Mouse (Mus musculus) thymus, postnatal 25 days (tissue): Measurements from ENCODE around the gene Arl2bp.

Experiments used
- DNase-seq: peaks from one replicate; pipeline ENCODE4 v3.0.0; 2022

Gene Arl2bp

DNA sequence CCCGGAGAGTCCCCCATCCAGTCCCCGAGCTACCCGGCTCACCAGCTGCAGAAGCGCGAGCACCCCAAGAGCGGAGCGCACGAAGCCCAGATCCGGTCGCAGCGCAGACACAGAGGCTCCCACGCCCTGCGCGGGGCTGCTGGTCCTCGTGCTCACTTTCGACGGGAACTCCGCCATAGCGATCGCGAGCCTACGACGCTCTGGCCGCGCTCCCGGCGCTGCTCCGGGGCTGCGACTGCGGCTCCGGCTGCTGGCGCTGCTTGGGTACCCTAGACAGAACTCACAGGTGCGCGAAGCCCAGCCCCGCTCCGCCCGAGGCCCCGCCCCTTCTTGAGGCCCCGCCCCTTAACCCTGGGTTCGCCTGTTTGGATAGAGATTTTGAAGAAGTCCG lies 29.6 kb downstream of the Arl2bp start, which contains the start of gene Pllp:
Gene Pllp, minus strand, starts transcription at position 285 of the 391 bp plus-strand sequence.
- DNase-seq = peak; percentile 26

DNA sequence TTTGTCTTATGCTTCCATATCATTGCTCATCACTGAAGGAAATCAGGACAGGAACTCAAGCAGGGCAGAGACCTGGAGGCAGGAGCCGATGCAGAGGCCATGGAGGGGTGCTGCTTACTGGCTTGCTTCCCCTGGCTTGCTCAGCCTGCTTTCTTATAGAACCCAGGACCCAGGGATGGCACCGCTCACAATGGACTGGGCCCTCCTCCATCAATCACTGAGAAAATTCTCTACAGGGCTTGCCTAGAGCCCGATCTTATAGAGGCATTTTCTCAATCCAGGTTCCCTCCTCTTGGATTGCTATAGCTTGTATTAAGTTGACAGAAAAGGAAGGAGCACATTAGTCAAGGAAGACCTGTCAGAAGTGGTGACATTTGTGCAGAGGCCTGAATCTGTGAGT lies 30.2 kb downstream of the Arl2bp start:
- DNase-seq = no peak

DNA sequence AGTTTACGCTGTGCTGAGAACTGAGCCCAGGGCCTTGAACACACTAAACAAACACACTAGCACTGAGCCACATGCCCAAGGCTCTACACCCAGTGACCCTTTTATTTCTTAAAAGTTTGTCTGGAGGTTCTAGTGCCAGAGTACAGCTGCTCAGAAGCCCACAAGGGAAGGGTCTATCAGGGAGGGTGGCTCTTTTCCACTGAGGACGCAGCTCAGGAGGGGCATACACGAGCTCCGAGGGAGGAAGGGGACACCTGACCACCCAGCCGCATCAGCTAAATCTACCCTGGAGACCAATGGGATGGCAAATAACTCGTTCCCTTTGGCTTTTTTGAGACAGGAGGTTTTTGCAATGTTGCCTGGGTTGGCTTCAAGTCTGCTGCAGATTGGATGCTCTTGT lies 31.6 kb downstream of the Arl2bp start:
- no peak for DNase-seq

DNA sequence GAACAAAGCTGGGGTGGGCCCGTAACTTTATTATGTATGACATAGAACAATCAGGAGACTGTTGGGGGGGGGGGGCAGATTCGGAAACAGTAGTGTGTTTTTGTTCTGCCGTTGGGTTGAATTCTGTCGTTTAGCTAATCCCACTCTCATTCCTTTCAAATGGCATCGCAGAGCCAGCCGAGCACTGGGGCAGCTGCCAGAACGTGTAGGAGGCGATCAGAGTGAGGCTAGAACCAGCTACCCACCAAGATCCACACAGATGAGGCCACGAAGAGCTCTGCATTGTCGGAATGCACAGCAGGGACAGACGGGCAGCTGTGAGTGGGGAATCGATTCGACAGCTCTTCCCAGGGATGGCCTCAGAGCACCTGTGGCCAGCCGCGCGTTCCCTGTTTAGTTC lies 33.0 kb downstream of the Arl2bp start:
- no peak for DNase-seq

DNA sequence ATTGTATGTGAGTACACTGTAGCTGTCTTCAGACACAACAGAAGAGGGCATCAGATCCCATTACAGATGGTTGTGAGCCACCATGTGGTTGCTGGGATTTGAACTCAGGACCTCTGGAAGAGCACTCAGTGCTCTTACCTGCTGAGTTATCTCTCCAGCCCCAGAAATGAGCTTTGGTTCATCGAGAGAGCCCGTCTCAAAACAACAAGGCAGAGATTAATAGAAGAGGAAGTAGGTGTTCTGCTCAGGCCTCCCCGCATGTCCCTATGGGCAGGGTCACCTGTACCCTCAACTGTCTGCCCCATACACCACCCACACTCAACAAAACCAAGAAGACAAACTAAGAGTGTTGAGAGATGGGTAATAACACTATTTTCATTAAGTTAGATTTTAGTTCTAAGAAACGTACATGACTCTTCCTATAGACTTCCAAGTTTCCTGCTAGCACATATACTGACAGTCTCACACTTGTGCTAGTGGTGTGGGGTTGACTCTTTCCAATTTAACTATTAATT lies 34.1 kb downstream of the Arl2bp start:
- DNase-seq = no peak

DNA sequence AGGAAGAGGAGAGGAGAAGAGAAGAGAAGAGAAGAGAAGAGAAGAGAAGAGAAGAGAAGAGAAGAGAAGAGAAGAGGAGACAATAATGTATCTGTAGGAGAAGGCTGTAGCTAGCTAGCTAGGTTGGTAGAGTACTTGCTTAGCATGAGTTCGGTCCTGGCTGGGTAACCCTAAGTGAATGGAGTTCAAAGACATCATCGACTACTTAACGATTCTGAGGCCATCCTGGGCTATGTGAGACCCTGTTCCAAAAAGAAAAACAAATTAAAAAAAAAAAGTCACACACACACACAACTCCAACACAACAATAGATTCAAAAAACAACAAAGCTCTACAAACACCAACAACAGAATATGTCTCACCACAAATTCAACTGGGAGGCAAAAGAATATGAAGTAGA lies 35.8 kb downstream of the Arl2bp start:
- no peak for DNase-seq

DNA sequence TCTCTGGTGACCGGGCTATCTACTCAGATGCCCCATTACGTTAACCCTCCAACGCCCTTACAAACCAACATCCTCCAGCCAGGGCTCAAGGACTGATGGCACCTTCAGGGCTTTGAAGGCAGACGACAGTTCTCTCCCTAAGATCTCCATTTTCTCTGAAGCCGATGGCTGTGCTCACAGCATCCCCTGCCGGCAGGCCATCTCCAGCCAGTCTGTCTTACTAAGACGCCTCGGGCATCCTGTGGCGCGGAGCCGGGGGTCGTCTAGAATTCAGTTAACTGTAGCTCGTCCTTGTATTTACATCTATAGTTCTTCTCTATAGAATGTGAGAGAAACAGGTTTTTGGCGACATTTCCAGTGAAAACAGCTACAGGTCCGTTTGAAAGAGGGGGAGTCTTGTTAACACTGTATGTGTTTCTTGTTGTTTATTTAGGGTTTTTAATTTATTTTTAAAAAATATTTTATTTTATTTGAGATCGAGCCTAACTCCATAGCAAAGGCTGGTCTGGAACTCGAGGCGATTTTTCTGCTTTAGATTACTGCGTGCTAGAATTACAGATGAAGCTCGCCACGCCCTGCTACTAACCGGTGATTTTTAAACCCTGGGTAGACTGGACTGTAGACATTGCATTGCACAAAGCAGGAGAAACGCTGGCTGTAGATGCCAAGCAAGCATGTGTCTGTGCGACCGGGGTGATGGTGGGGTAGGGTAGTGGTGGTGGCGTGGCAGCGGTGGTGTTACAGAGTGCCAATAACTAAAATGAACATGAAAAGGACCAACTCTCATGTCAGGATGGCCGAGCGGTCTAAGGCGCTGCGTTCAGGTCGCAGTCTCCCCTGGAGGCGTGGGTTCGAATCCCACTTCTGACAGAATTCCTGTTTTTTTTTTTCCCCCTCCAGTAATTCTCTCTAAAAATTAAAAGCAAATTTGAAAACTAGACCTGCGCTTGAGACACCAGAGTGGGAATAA lies 36.7 kb downstream of the Arl2bp start:
- DNase-seq = peak; percentile 83

DNA sequence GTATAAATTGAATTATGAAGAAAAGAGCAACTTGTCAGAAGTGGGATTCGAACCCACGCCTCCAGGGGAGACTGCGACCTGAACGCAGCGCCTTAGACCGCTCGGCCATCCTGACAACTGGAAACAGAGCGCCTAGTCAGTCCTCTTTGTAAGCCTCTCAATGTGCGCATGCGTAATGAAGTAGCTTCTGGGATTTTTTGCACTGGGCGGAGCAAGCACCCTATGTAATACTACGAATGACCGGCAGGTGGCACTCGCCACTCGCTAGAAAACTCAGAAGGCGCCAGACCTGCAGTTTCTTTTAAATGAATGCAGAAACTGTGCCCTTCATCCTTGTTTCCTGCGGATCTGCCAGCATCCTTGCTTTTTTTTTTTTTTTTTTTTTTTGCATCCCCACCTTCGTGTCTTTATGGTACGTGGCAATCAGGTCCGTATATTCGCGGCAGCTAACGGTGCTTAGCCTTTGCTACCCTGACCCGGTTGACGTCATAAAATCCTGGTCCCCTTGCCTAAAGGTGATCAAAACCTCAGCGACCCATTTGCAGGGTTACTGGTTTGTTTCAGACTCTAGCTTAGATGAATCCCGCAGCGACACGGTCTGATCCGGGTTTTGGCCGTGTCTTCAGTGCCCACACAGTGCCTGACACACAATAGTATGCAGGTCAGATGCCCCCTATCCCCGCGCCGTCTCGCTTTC lies 37.7 kb downstream of the Arl2bp start:
- peak; percentile 98 for DNase-seq

DNA sequence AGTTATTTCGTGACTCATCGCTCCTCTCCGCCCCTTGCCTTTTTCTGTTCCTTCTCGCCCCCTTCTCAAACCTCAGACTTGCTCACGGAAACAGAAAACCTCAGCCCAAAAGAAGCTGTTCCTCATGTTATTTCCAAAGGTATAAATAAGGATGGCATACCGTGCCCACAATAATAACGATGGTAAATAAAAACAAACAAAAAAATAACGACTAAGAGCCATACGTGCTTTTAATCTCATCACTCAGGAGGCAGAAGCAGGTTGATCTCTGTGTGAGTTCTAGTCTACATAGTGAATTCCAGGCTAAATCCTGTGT lies 38.2 kb downstream of the Arl2bp start:
- DNase-seq = no peak

DNA sequence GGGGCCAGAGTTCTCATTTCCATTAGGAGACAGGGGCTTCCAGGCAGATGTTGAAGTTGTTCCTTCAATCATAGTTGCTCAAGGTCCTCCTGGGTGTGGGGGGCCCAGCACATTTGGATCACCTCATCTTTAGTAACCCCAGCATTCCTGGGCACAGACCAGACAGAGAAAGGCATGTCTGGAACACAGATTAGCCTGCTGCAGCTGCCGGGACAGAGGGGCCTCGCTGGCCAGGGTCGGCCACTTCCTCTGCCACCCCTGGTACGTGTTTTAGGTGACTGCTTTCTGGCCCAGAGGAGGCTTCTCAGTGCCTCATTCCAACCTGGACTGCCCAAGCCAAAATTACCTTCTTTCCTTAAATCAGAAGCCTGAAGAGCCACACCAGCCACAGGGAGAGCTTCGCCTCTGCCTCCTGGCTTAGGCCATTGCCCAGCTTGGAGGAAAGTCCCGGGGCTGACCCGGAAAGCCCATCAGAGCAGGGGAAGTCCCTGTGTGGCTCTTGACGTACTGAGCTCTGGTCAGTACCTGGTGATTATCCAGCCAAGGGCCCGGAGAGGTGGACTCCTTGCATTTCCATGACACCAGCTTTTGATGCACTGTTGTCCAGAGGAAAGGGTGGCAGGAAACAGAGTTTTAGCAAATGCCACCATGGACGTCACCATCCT lies 39.3 kb downstream of the Arl2bp start:
- DNase-seq = no peak

DNA sequence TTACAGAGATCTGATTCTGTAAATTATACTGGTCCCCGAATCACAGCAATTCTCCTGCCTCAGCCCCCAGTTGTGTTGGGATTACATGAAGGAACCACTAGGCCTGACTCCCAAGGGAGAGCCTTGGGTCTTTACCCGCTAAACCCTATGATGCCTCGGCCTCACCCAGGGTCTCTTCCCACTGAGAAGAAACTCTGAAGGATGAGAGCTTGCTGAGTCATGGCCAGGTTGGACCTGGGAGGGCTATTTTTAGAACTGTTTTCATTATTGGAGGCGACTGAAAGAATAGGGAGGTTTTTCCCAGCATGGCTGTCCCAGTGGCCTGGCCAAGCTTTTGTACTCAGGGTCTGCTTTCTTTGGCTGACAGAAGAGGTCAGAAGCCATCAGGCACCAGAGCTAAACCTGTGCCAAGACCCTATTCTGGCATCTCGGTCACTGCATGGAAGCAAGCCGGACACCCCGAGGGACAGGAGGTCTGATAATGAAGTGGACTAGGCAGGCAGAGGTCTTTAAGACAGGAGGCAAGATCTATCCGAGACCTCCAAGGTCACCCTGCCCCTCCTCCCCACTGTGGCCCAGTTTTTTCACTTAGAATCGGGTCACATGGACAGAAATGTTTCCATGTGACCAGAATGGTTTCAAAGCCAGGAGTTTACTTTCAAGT lies 40.5 kb downstream of the Arl2bp start:
- DNase-seq = no peak

DNA sequence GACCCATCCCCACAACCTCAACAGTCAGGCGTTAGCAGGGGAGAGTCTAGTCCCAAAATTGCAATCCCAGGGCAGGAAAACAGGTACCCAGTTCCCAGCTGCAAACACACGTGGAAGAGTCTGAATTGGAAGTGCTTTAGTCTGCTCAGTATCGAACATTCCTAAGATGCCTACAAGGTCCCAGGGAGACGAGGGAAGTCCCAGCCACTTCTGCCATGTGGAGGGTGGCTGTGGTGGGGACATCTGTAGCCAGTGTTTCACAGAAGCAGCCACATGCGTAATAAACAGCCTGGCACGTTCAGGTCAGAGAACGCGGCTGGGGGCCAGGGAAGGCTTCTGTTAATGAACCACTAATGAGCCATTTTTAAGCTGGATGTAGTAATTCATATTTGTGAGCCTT lies 43.9 kb downstream of the Arl2bp start:
- DNase-seq = no peak

DNA sequence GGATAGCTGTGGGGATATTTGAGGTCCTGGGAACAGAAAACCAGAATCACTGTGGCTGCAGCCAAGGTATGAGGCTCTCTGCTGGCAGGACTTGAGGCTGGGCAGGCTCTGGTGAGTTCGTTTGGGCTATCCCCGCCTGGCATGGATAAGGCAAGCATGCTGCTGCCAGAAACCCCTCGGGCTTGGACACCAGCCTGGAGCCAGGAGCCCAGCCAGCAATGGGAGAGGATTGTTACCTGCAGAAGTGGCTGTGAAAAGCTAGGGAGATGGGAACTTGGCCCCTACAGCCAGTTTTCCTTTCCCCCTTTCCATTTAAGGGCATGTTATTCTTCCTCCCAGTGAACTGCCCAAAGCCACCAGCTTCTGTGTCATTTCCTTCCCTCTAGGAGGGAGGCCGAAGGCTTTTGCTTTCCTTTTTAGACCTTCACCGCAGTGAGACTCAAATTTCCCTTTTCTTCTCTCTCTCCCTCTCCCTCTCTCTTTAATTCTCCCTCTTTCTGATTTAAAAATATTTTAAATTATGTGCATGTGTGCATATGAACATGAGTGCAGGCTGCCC lies 44.8 kb downstream of the Arl2bp start:
- DNase-seq = no peak

DNA sequence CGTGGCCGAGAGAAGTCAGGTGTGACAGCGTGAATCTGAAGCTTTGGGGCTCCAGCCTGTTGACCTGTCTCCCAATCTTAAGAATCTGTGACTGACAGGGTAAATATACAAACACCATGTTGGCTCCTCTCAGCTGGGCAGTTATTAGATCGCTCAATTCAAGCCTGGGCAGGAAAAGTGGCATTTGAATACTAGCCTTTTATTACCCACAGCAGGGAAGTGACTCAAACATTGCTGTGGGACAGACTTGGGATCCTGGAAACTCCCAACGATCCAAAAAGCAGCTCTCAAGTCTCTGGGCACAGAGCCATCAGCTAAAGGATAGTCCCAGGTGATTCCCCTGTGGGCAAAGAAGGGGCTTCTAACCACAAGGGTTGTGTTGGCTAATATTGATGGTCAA lies 48.2 kb downstream of the Arl2bp start:
- DNase-seq = no peak

DNA sequence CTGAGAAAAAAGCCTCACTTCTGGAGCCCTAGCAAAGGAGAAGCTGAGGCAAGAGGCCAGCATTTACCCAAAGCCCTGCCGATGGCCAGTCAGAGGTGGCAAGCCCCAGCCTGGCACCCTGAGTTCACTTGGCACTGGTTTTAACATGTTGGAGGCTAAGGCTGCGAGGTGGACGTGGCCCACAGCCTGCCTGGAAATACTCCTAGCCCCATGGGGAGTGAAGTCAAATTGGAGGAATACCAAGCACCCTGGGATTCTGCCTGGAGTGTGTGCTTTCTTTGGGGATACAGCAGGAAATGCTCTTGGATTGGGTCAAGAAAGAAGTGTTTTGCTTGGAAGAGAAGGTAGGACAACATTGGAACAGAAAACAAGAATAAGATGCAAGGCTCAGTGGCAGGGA lies 49.5 kb downstream of the Arl2bp start:
- no peak for DNase-seq

DNA sequence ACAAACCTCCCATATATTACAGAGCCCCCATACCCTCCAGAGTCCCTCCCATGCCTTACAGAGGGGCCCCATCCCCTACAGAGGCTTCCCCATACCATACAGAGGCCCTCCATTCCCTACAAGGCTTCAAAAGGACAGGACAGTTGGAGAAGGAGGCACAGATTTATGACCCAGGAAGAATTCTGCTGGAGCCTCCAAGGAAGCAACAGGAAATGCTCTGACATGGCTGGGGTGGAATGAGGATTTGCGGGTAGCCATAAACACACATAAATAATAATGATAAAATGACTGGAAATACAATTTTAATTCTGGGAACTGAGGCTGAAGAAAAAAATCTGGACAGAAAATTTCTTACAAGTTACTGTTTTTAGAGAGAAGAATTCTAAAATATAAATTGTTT lies 50.4 kb downstream of the Arl2bp start:
- DNase-seq = no peak
